Mouse (Mus musculus): ENCODE results near the gene Fhdc1. TPM values are rescaled to one million over a fixed set of nuclear protein-coding genes. Genes with fewer than 3 reads are reported as not detected.

The Fhdc1 gene
- polyA plus RNA-seq, 1 experiment = 4.1 TPM

- TF ChIP-seq GATA1 (IDR thresholded peaks at IDR 0.05; ENCODE audit: low read length) = no peak
Measured at GRCm38 (mm10) chr3:84479293-84480005, 780 bp downstream of the Fhdc1 start.

- TF ChIP-seq GATA1 (IDR thresholded peaks at IDR 0.05; ENCODE audit: low read length) = no peak
Measured at GRCm38 (mm10) chr3:84478896-84479292, 1.3 kb downstream of the Fhdc1 start.

GRCm38 (mm10) chr3:84478195-84478594, 2.0 kb downstream of the Fhdc1 start:
- no peak for TF ChIP-seq GATA1 (IDR thresholded peaks at IDR 0.05; ENCODE audit: low read length)

- no peak for TF ChIP-seq GATA1 (IDR thresholded peaks at IDR 0.05; ENCODE audit: low read length)
Measured at GRCm38 (mm10) chr3:84477498-84477897, 2.7 kb downstream of the Fhdc1 start.

- no peak for TF ChIP-seq GATA1 (IDR thresholded peaks at IDR 0.05; ENCODE audit: low read length)
Measured at GRCm38 (mm10) chr3:84474981-84475775, 5.1 kb downstream of the Fhdc1 start.

GRCm38 (mm10) chr3:84474398-84474797, 5.8 kb downstream of the Fhdc1 start:
- TF ChIP-seq GATA1 (IDR thresholded peaks at IDR 0.05; ENCODE audit: low read length) = no peak

GRCm38 (mm10) chr3:84472955-84473354, 7.3 kb downstream of the Fhdc1 start:
- TF ChIP-seq GATA1 (IDR thresholded peaks at IDR 0.05; ENCODE audit: low read length) = no peak

- no peak for TF ChIP-seq GATA1 (IDR thresholded peaks at IDR 0.05; ENCODE audit: low read length)
Measured at GRCm38 (mm10) chr3:84472527-84472926, 7.7 kb downstream of the Fhdc1 start.

GRCm38 (mm10) chr3:84471146-84471545, 9.1 kb downstream of the Fhdc1 start:
- TF ChIP-seq GATA1 (IDR thresholded peaks at IDR 0.05; ENCODE audit: low read length) = no peak

- TF ChIP-seq GATA1 (IDR thresholded peaks at IDR 0.05; ENCODE audit: low read length) = peak; percentile 60
Measured at GRCm38 (mm10) chr3:84468111-84468453, 12.1 kb downstream of the Fhdc1 start.

- no peak for TF ChIP-seq GATA1 (IDR thresholded peaks at IDR 0.05; ENCODE audit: low read length)
Measured at GRCm38 (mm10) chr3:84467419-84468110, 12.7 kb downstream of the Fhdc1 start.

- TF ChIP-seq GATA1 (IDR thresholded peaks at IDR 0.05; ENCODE audit: low read length) = no peak
Measured at GRCm38 (mm10) chr3:84465822-84466500, 14.3 kb downstream of the Fhdc1 start.

GRCm38 (mm10) chr3:84461687-84462086, 18.5 kb downstream of the Fhdc1 start:
- TF ChIP-seq GATA1 (IDR thresholded peaks at IDR 0.05; ENCODE audit: low read length) = no peak

- peak; percentile 74 for TF ChIP-seq GATA1 (IDR thresholded peaks at IDR 0.05; ENCODE audit: low read length)
Measured at GRCm38 (mm10) chr3:84460952-84461351, 19.3 kb downstream of the Fhdc1 start.

- no peak for TF ChIP-seq GATA1 (IDR thresholded peaks at IDR 0.05; ENCODE audit: low read length)
Measured at GRCm38 (mm10) chr3:84460499-84460898, 19.7 kb downstream of the Fhdc1 start.

All from G1E-ER4 (cell line).